Mouse (Mus musculus) thymus, adult 2 months (tissue): ENCODE measurements around the gene Cnn2.

Experiments
- CTCF ChIP-seq: fragments of 200-500 bp; IDR thresholded peaks from 2 replicates; pipeline ENCODE4 v1.5.1; 2012; ENCODE audit warnings: mild to moderate bottlenecking, control low read depth, low read length, moderate library complexity, borderline replicate concordance; ENCODE audit not compliant: control insufficient read depth, poor library complexity, insufficient read depth; ENCODE audit errors: extremely low read depth
- POLR2A ChIP-seq: fragments of 200-500 bp; IDR thresholded peaks from 2 replicates; pipeline ENCODE4 v1.6.1; 2012; ENCODE audit warnings: mild to moderate bottlenecking, low read length, control low read depth, moderate library complexity; ENCODE audit not compliant: control insufficient read depth, poor library complexity, insufficient read depth; ENCODE audit errors: extremely low read depth

- TF ChIP-seq CTCF (no peak), POLR2A (no peak)
Observed at GRCm38 (mm10) chr10:80003374-80004232, 15.2 kb downstream of the Cnn2 start.
